Mouse (Mus musculus) CH12.LX (cell line): ENCODE measurements around the gene Gm13539. TPM values are rescaled to one million over a fixed set of nuclear protein-coding genes. Genes with fewer than 3 reads are reported as not detected.

Experiments
- DNase-seq: peaks from one replicate; pipeline ENCODE4 v3.0.0-alpha.2; 2013; ENCODE audit errors: extremely low read depth
- H3K27ac ChIP-seq: 2 replicates; pipeline ENCODE4 v1.5.1; 2012; ENCODE audit warnings: low read depth, mild to moderate bottlenecking, control low read depth, moderate library complexity; ENCODE audit not compliant: insufficient read depth
- H3K27me3 ChIP-seq: replicated peaks from 2 replicates; pipeline ENCODE3; 2012; ENCODE audit warnings: inconsistent platforms
- H3K36me3 ChIP-seq, 2 experiments: replicated peaks in 1 of 2; 2 replicates each; pipeline versions ENCODE3 to v1.6.1; 2012; ENCODE audit warnings: inconsistent platforms in 1 of 2, low read length in 1 of 2, mild to moderate bottlenecking in 1 of 2, mixed read lengths in 1 of 2, moderate library complexity in 1 of 2; ENCODE audit not compliant: control insufficient read depth in 1 of 2, insufficient read depth in 1 of 2
- H3K4me1 ChIP-seq, 2 experiments: 2 replicates each; pipeline ENCODE4 v1.6.1; 2012; ENCODE audit warnings: inconsistent platforms in 1 of 2, moderate library complexity in 1 of 2; ENCODE audit not compliant: insufficient read depth in 2 of 2, control insufficient read depth in 1 of 2
- H3K4me2 ChIP-seq: 2 replicates; pipeline ENCODE4 v1.6.1; 2012; ENCODE audit warnings: low read depth, mild to moderate bottlenecking, control low read depth; ENCODE audit not compliant: poor library complexity, insufficient read depth, severe bottlenecking
- H3K4me3 ChIP-seq, 3 experiments: fragments of 150-350 bp in 1 of 3; sonication (generic) in 1 of 3; replicated peaks in 1 of 3; 2 replicates each; pipeline versions ENCODE3 to v1.5.1; 2011 to 2012; ENCODE audit warnings: low read depth in 2 of 3, low read length in 2 of 3, mild to moderate bottlenecking in 2 of 3, moderate library complexity in 2 of 3, control low read depth in 1 of 3, improper control_type of control experiment in 1 of 3, inconsistent platforms in 1 of 3, mixed read lengths in 1 of 3; ENCODE audit not compliant: poor library complexity in 1 of 3
- H3K79me2 ChIP-seq: replicated peaks from 2 replicates; pipeline ENCODE4 v1.6.1; 2012; ENCODE audit warnings: mild to moderate bottlenecking, moderate library complexity; ENCODE audit not compliant: control insufficient read depth, poor library complexity, insufficient read depth, severe bottlenecking; ENCODE audit errors: extremely low read depth
- H3K9ac ChIP-seq: 2 replicates; pipeline ENCODE4 v1.6.1; 2012; ENCODE audit warnings: low read depth, mild to moderate bottlenecking, control low read depth, moderate library complexity; ENCODE audit not compliant: insufficient read depth
- H3K9me3 ChIP-seq: replicated peaks from 2 replicates; pipeline ENCODE3; 2012; ENCODE audit warnings: low read length, inconsistent platforms, mixed read lengths
- BHLHE40 ChIP-seq: IDR thresholded peaks from 2 replicates; pipeline ENCODE4 v1.6.1; 2011; ENCODE audit warnings: mild to moderate bottlenecking, low read depth, low read length, improper control_type of control experiment
- CTCF ChIP-seq, 2 experiments: IDR thresholded peaks in 1 of 2; conservative IDR thresholded peaks in 1 of 2; 2 replicates each; pipeline ENCODE4 v1.5.1; 2011 to 2012; ENCODE audit warnings: low read depth in 2 of 2, low read length in 2 of 2, improper control_type of control experiment in 1 of 2, inconsistent platforms in 1 of 2, mild to moderate bottlenecking in 1 of 2, moderate library complexity in 1 of 2
- EP300 ChIP-seq: IDR thresholded peaks from 2 replicates; pipeline ENCODE4 v1.6.1; 2011; ENCODE audit warnings: low read length, improper control_type of control experiment
- ETS1 ChIP-seq: conservative IDR thresholded peaks from 2 replicates; pipeline ENCODE4 v1.6.1; 2012; ENCODE audit warnings: low read depth, mild to moderate bottlenecking, inconsistent platforms, low read length, improper control_type of control experiment, moderate library complexity
- GABPA ChIP-seq: IDR thresholded peaks from 2 replicates; pipeline ENCODE4 v1.6.1; 2012; ENCODE audit warnings: low read depth, low read length, improper control_type of control experiment, inconsistent platforms; ENCODE audit not compliant: insufficient replicate concordance
- IRF4 ChIP-seq: IDR thresholded peaks from 2 replicates; pipeline ENCODE4 v1.6.1; 2014; ENCODE audit warnings: low read depth, mild to moderate bottlenecking, inconsistent platforms, low read length, improper control_type of control experiment
- JUN ChIP-seq: IDR thresholded peaks from 2 replicates; pipeline ENCODE4 v1.6.1; 2011; ENCODE audit warnings: low read depth, mild to moderate bottlenecking, low read length, improper control_type of control experiment, moderate library complexity; ENCODE audit not compliant: insufficient read depth
- JUND ChIP-seq: conservative IDR thresholded peaks from 2 replicates; pipeline ENCODE4 v1.6.1; 2011; ENCODE audit warnings: low read depth, low read length, improper control_type of control experiment
- KAT2A ChIP-seq: IDR thresholded peaks from 2 replicates; pipeline ENCODE4 v1.6.1; 2012; ENCODE audit warnings: low read length, improper control_type of control experiment, inconsistent platforms; ENCODE audit not compliant: insufficient replicate concordance
- MEF2A ChIP-seq: IDR thresholded peaks from 2 replicates; pipeline ENCODE4 v1.6.1; 2014; ENCODE audit warnings: low read depth, mild to moderate bottlenecking, inconsistent platforms, low read length, improper control_type of control experiment, borderline replicate concordance
- MYC ChIP-seq: IDR thresholded peaks from 2 replicates; pipeline ENCODE4 v1.6.1; 2011; ENCODE audit warnings: low read depth, mild to moderate bottlenecking, improper control_type of control experiment, low read length
- PAX5 ChIP-seq: IDR thresholded peaks from 2 replicates; pipeline ENCODE4 v1.6.1; 2012; ENCODE audit warnings: low read length, inconsistent platforms, mixed read lengths
- RCOR1 ChIP-seq: conservative IDR thresholded peaks from 2 replicates; pipeline ENCODE4 v1.6.1; 2012; ENCODE audit warnings: low read depth, mild to moderate bottlenecking, inconsistent platforms, low read length, improper control_type of control experiment
- SMC3 ChIP-seq: IDR thresholded peaks from 2 replicates; pipeline ENCODE4 v1.6.1; 2011; ENCODE audit warnings: low read depth, low read length, improper control_type of control experiment
- UBTF ChIP-seq: IDR thresholded peaks from 2 replicates; pipeline ENCODE4 v1.6.1; 2012; ENCODE audit warnings: low read depth, mild to moderate bottlenecking, inconsistent platforms, low read length, improper control_type of control experiment, moderate library complexity
- USF1 ChIP-seq: IDR thresholded peaks from 2 replicates; pipeline ENCODE4 v1.6.1; 2014; ENCODE audit warnings: low read depth, mild to moderate bottlenecking, inconsistent platforms, low read length, improper control_type of control experiment
- USF2 ChIP-seq: conservative IDR thresholded peaks from 2 replicates; pipeline ENCODE4 v1.6.1; 2011; ENCODE audit warnings: low read depth, low read length, improper control_type of control experiment
- ZMIZ1 ChIP-seq: IDR thresholded peaks from 2 replicates; pipeline ENCODE4 v1.6.1; 2012; ENCODE audit warnings: low read depth, mild to moderate bottlenecking, inconsistent platforms, low read length, improper control_type of control experiment
- ZNF384 ChIP-seq: IDR thresholded peaks from 2 replicates; pipeline ENCODE4 v1.6.1; 2012; ENCODE audit warnings: low read depth, low read length, improper control_type of control experiment, inconsistent platforms
- dilution Hi-C: fragments of 300-500 bp; cut with MboI; formaldehyde crosslinking; loops from 2 replicates; pipeline ENCODE4 v1.14.3; 2020; ENCODE audit warnings: low sequenced_read_pairs; ENCODE audit not compliant: extremely low pct_unique_long_range_greater_than_20kb, extremely low pct_ligation_motif_present
- in situ Hi-C: fragments of 300-500 bp; cut with MboI; formaldehyde crosslinking; loops from 3 replicates; pipeline ENCODE4 v1.14.3; 2019; ENCODE audit warnings: low sequenced_read_pairs, low pct_ligation_motif_present, low pct_unique_long_range_greater_than_20kb, mixed read lengths
- polyA plus RNA-seq: library from polyadenylated mRNA; unstranded; fragments of >175 nt; gene quantifications from 2 replicates; pipeline ENCODE4 v1.2.1, GENCODE M21; 2012; ENCODE audit warnings: low read depth; ENCODE audit not compliant: insufficient read length
- total RNA-seq, 2 experiments: library from RNA; depleted of rRNA; stranded (reverse); fragments of 300-350 nt in 1 of 2; fragments of >200 nt in 1 of 2; gene quantifications; 2 replicates each; pipeline ENCODE4 v1.2.3; 2012 to 2014

The Gm13539 gene
- total and polyA plus RNA-seq, 3 experiments = not detected

- peaks cover 18% of the 10 kb centered on the region for H3K27me3 ChIP-seq
- TF ChIP-seq CTCF (conservative IDR thresholded peaks at IDR 0.05 in 1 of 2, IDR thresholded peaks at IDR 0.05 in 1 of 2; ENCODE audit: low read depth in 2 of 2, low read length in 2 of 2) (no peak), USF2 (no peak), ETS1 (no peak), RCOR1 (no peak), ZNF384 (no peak), UBTF (no peak), ZMIZ1 (no peak), KAT2A (no peak)
- TF ChIP-seq, all 38 proteins: peak for 0
- Histone ChIP-seq H3K9ac (no peak overlapping the region), H3K36me3 (no peaks in the 10 kb centered on the region), H3K4me3 (no peak overlapping the region), H3K79me2 (no peaks in the 10 kb centered on the region), H3K4me2 (no peak overlapping the region), H3K27ac (no peak overlapping the region), H3K4me1 (0 out of 4 replicates have a peak, but pooled peaks cover 0 to 3% of the 10 kb centered on the region in 2 experiments), H3K9me3 (peaks cover 3% of the 10 kb centered on the region)
- DNase-seq = no peak
- dilution Hi-C loops = no loop called here
- in situ Hi-C loops = no loop called here
Observed at GRCm38 (mm10) chr2:25758064-25758625, 23.9 kb upstream of the Gm13539 start.

- Histone ChIP-seq H3K9me3 (no peaks in the 10 kb centered on the region), H3K79me2 (no peaks in the 10 kb centered on the region)
- no peak for TF ChIP-seq EP300
- no peak for TF ChIP-seq PAX5
- no peak for TF ChIP-seq JUND
- TF ChIP-seq GABPA = no peak
- TF ChIP-seq SMC3 = no peak
- no peak for TF ChIP-seq IRF4
- TF ChIP-seq, all 38 proteins: peak for 0
- DNase-seq = no peak
- dilution Hi-C loops = no loop called here
- H3K27me3 ChIP-seq = peaks cover 74% of the 10 kb centered on the region
- in situ Hi-C loops = loop anchor here (5.0 kb wide), 1 partner anchor 52 kb away; the partner anchor contains the start of gene Glt6d1
- H3K27ac ChIP-seq = no peak within 1 kb of the TSS
- H3K4me3 ChIP-seq = no peak within 1 kb of the TSS
- H3K4me1 ChIP-seq = no peaks in the 10 kb centered on the region
- no peaks in the 10 kb centered on the region for H3K36me3 ChIP-seq
- no peak within 1 kb of the TSS for H3K4me2 ChIP-seq
- no peak within 1 kb of the TSS for H3K9ac ChIP-seq
Observed at GRCm38 (mm10) chr2:25765269-25765668, 16.8 kb upstream of the Gm13539 start, which contains the start of gene Lcn3. Gene Lcn3 (plus strand): TSS chr2:25765569.

- Histone ChIP-seq H3K79me2 (no peaks in the 10 kb centered on the region), H3K4me2 (no peak overlapping the region), H3K9ac (no peak overlapping the region), H3K4me3 (no peak overlapping the region), H3K36me3 (no peaks in the 10 kb centered on the region), H3K27ac (no peak overlapping the region), H3K9me3 (no peaks in the 10 kb centered on the region), H3K4me1 (no peaks in the 10 kb centered on the region), H3K27me3 (peaks cover 90% of the 10 kb centered on the region)
- DNase-seq = no peak
- TF ChIP-seq BHLHE40 = no peak
- TF ChIP-seq USF1 = no peak
- no peak for TF ChIP-seq ZMIZ1
- no peak for TF ChIP-seq JUN
- no peak for TF ChIP-seq MEF2A
- TF ChIP-seq MYC = no peak
- dilution Hi-C loops = no loop called here
- in situ Hi-C loops = loop anchor here (5.0 kb wide), 1 partner anchor 50 kb away; the partner anchor contains the start of gene Glt6d1
Observed at GRCm38 (mm10) chr2:25767764-25768163, 14.3 kb upstream of the Gm13539 start.
